Mouse (Mus musculus) heart, postnatal 0 days (tissue): ENCODE results near the gene Hfe.
A peak's percentile ranks its signal among the peaks of the same experiment; 100 is the strongest.

ENCODE experiments used
- CTCF ChIP-seq: IDR thresholded peaks from 2 replicates; pipeline ENCODE4 v1.5.1; 2016; ENCODE audit warnings: antibody characterized with exemption, control low read depth, low read depth
- EP300 ChIP-seq: IDR thresholded peaks from 2 replicates; pipeline ENCODE4 v1.6.1; 2016; ENCODE audit warnings: antibody characterized with exemption, low read depth

DNA sequence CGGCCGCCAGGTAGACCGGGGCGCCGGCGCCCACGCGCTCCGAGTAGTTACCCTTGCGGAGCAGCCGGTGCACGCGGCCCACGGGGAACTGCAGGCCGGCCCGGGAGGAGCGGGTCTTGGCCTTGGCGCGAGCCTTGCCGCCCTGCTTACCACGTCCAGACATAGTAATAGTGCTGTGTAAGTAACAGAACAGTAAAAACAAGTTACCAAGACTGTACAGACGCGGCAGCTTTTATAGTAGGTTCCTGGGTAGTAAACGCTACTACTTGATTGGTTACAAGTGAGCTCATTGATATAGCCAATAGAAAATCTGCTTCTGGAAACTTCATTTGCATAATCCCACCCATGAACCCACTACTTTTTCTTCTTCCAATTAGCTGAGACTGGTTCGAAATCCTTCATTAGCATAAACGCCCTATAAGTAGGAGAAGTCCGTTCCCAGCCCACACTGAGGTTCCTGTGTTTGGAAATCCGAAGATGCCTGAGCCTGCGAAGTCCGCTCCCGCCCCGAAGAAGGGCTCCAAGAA lies 26.8 kb downstream of the Hfe start, which contains the start of the genes Hist1h2ac and Hist1h2bc:
- TF ChIP-seq EP300 (peak; percentile 76; the same call in 1 of the 2 replicates), CTCF (no peak)
